Mouse (Mus musculus): ENCODE data around the gene Heyl.
"Not testable (repeated sequence)": the region's sequence is repeated elsewhere in the genome, so short reads cannot be mapped to it uniquely, and the experiment has no call there.

The Heyl gene

DNA sequence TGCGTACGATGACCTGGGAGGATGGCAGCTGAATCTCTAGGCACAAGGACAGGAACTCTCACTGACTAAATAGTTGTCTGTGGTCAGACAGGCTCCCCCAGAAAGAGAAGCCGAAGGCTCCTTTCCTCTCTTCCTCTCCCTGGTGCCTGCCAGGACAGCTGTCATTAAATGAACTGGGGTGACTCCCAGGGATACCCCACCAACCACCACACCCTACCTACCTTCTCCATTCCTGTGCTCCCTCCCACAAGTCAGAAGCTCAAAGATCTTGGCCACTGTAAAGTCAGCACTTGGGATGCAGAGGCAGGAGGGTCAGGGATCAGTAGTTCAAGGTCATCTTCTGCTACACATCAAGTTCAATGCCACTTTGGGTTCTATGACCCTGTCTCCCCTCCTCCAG, 515 bp upstream of the Heyl start:
- no peak for DNase-seq (ENCODE audit: low read depth, low spot score)

DNA sequence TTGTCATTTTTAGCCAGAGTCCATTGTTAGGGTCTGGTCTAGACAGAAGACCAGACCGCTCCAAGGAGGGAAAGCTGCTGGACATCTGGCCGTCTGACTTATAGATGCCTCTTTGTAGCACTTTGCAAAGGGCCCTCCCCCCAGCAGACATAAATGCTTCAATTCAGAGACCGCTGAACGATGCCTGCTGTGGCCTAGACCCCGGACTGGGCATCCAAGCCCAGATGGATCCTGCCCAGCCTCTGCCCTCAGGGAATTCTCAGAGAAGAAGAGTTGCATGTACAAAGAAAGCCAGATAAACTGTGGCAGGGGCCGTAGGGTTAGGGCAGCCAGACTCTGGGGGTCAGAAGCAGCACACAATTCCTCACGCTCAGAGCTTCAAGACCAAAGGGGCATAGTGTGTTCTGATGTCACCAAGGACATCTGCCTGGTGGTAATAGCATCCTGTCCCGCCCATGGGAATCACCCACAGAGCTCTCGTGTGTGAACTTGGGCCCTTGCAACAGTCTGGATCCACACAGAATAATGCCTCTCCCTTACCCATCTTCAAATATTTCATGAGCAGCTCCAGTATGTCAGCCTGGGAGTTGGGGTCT, 2.6 kb downstream of the Heyl start:
- DNase-seq (ENCODE audit: low read depth, low spot score) = no peak

DNA sequence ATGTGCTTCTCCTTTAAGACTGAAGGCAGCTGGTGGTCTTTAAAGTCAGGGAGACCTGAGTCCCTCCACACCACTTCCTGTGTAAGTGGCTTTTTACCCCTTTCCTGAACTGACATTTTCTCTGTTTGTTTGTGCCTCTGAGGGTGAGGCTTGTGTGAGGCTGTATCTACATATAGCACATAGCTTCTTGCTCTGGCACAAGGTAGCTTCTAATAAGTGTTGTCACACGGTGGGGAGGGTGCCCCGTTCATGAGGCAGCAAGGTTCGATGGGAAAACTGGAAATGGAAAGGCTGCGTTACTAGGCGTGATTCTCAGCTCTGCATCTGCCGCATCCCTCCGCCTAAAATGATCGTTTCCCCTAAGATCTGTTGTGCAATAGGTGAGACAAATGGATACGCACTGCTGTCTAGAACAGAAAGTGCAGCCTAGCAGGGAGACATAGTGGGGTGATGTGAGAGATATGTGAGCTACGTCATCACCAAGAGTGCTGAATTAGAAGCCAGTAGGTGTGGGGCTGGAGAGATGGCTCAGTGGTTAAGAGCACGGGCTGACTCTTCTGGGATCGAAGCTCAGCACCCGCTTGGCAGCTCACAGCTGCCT, 3.2 kb downstream of the Heyl start:
- DNase-seq (ENCODE audit: low read depth, low spot score) = no peak

DNA sequence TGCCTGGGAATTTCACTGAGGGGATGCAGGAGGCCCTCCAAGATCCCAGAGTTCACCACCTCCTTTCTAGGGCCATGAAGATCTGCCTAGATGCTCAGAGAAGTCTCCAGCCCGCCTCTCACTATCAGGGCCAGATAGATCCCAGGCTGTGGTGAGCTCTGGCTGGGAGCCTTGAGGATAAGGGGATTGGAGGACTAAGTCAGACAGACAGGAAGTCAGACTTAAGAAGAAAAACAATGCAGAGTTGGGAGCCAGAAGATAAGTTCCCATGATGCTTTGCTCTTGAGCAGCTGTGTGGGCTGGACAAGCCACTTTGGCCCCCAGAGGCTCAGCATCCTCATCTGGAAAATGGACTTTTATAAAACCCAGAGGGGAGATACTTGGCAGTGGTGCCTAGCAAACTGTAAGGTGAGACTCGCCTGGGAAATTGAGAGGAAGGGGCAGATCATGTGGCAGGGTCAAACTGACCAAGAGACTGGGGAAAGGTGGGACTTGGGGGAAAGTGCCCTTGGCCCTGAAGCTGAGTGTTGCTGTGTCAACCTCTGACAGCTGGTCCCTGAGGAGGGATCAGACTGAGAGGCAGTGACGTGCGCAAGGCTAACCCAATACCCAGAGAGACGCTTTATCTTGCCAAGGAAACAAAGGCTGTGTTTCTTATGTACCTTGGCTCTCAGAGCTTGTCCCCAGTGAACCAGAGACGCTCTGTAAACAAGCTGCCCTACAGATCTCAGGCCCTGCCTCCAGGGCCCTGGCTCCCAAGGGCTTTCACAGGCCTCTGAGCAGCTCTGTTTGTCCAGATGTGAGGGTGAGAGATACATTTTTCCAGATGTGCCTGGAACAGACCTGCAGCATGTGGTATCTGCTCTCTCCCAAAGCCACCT, 4.3 kb downstream of the Heyl start:
- DNase-seq (ENCODE audit: low read depth, low spot score) = no peak

DNA sequence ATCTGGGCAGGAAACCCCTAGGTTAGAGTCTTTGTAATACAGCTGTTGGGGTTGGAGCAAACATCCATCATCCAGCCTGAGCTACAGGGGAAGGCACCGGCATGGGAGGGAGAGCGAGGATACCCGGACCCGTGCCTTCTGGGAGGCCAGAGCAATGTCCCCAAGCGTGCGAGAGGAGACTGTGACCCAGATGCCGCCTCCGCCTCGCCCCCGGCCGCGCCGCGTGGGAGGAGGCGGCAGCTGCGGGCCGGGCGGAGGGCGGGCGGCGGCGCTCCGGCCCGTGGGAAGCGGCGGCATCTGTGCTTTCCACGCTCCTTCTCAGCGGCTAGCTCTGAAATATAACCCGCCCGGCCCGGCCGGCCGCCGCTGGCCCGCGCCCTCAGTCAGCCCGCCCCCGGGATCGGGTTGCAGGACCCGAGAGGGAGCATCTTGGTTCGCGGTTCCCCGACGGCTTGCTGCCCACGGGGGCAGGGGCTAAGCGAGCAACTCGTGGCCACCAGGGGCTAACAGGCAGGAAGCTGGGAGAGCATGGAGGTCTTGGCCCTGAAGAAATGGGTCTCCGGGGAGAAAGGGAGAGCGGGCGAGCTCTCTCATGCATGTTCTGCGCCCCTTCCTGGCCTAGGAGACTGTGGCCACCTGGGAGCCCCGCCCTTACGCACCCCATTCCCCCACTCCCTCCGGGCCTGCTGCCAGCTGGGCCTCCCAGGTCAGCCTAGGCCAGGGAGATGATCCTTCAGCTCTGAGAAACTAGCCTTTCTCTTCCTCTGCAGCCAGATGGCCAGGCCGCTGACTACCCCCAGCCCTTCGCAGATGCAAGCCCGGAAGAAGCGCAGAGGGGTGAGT, 6.2 kb downstream of the Heyl start:
- DNase-seq (ENCODE audit: low read depth, low spot score) = peak; percentile 44

DNA sequence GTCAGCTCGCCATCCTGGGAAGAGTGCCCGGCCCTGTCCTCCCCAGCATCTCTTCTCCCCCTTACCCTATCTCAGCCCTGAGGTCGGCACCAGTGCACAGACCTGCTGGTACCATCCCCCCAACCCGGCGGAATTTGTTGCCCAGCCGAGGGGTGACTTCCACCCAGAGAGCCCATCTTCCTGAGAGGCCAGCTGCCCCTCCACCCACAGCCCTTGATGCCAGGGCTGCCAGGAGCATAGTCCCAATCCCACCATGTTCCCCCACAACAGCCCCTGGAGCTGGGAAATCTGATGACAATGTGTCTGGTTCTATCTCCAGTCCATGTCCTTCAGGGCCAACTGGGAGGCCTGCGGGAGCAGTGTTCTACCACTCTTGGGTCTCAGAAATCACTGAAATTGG, 12.9 kb downstream of the Heyl start:
- no peak for DNase-seq (ENCODE audit: low read depth, low spot score)

DNA sequence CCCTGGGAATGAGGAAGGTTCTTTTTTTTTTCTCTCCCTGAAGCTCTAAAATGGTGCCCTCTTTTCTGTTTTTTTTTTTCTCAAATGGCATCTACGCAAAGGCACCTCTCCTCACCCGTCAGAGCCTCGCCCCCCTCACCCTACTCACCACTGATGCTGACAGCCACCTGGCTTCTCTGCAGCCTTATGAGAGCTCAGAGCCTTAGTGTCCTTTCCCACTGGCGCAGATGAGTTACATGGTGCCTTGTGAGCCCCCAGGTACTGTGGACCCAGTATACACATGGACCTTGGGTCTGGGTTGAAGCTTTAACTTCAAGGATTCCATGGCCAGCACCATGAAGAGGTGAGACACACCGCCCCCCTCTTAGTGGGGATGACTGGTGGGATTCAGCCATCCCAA, 13.3 kb downstream of the Heyl start:
- DNase-seq (ENCODE audit: low read depth, low spot score) = no peak

DNA sequence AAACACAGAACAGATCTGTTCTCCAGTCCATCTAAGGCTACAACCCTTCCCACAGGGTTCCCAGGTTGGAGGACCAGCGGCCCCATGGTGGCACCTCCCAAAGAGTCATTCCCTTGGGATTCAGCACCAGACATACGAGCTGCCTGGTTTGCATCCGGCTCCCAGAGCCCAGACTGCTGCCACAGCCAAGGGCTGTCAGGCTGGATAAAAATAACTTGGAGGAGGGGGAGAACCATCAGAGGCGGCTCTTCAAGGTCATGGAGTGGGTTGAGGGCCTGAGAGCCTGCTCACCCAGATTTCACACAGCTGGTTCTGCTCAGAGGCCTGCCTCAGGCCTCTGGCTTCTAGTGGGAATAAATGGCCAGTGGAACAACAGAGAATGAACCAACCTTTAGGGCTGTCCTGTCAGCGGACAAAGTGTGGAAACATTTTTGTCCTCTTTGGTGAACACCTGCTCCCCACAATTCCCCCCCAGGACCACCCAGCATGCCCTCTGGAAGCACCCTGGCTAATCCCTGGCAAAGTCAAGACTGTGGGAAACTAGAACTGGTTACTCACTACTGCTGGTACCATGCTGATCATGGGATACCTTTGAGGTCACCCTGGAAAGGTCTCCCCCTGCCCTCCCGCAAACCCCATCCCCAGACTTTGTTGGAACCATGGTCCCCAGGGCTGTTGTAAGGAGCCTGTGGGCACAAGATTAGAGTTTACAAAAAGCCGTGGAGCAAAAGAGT, 14.0 kb downstream of the Heyl start:
- no peak for DNase-seq (ENCODE audit: low read depth, low spot score)

DNA sequence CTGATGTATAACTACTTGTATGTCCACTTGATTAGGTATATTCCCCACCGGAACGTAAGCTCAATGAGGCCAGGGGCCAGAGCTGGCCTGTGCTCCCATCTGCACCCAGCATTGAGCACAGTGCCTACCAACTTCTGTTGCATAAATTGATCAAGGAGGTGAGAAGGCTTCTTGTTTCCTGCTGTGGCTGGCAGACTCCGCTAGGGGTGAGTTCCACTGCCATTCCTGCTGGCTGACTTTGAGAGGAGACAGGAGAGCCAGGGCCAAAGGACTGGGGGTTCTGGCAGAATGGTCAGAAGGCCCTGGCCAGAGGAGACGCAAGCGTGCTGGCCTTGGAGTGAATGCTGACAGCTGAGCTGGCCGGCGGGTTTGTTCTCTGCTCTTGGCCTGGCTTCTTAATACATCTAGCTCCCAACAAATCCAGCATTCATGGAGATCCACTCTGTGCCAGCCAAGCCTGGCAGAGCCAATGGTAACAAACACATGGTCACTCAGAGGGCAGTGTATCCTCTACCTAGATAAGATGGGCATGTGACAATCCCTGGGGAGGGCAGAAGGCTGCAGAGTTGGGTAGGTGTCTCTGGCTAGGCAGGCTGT, 15.7 kb downstream of the Heyl start:
- DNase-seq (ENCODE audit: low read depth, low spot score) = no peak

DNA sequence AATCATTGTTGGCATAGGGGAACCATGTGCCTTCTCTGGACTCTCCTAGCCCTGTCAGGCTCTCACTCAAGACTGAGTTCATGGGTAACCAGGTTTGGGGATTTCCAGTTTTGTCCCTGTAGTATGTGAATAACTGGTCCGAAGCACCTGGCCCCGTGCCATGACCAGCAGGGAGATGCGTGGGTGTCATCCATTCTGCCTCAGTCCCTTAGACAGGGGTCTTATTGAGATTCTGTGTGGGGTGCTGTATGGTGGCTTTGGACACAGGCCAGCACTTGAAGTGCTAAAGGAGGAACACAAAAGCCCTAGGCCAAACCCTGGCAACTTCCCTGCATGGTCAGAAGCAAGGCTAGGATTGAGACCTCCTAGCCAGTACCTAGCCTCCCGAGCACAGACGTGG, 18.9 kb downstream of the Heyl start:
- no peak for DNase-seq (ENCODE audit: low read depth, low spot score)

DNA sequence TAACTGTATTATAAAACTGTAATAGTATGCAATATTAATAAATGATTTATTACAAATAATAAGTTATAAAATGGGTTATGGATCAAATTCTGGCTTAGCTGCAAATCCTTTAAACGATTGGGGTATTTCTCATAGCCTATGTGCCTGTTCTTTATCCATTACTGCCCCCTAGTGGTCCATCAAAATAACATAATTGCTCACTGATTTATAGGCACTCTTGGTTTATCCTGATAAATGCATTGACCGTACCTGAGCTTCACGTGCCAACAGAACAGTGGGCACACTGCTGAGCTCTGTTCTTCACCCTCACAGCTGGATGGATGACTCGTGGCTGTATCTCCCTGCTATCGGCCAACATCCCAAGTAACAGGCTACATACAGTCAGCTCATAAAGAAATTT, 21.3 kb downstream of the Heyl start:
- DNase-seq (ENCODE audit: low read depth, low spot score) = peak; percentile 79

DNA sequence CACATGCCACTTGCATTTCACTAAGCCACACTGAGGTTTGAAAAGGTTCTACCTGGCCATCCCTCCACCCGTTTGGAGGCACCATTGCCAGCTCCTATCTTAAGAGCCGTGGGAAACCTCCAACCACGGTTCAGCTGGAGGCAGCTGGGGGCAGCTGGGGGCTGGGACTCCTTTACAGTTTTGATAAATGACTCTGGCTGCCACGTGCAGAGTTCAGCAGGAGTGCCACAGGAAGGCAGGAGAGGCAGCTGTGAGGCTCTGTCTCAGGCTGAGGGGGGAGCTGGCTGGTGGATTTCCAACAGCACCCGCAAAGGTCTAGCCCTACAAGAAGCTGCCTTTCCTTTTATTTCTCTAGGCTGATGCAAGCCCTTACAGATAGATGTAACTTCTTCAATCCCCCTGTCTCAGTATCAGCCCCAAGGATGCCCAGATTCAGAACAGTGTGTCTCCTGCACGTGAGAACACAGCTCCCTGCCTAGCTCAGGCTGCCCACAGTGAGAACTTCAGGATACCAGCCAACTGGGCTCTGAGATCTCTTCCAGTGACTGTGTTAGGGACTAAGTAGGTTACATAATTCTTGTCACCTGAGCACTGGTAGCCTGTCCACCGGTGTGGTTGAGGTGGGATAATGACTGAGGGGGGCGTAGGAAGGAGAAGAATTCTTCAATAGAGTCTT, 26.9 kb downstream of the Heyl start:
- DNase-seq (ENCODE audit: low read depth, low spot score) = no peak

DNA sequence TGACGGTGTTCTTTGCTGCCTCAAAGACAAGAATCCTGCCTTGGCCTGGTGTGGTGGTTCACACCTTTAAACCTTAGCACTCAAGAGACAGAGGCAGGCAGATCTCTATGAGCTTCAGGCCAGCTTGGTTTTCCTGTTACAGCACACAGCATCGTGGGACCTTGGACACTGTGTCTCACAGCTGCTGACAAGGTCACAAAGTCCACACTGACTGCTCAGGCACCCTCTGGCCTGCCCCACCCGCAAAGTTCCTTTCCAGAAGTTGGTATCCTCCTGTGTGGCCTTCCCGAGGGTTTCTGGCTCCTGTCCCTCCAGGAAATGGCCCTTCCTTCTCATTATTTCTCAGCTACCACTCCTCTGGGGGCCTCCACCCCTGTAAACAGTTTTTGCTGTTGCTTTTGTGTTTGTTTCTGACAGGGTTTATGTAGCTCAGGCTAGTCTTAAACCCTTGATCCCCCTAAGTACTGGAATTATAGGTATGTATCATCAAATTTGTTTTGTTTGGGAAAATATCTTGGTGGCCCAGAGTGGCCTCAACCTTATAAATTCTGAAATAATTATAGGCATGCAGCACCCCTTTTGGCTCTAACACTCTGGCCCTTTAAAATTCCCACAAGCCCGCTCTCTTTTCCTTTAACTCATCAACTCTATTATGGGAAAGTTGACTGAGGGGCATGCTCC, 28.5 kb downstream of the Heyl start, which contains the start of gene Pabpc4:
TSS of gene Pabpc4 (plus strand) at position 631 of the 681 bp plus-strand sequence.
- DNase-seq (ENCODE audit: low read depth, low spot score) = no peak

DNA sequence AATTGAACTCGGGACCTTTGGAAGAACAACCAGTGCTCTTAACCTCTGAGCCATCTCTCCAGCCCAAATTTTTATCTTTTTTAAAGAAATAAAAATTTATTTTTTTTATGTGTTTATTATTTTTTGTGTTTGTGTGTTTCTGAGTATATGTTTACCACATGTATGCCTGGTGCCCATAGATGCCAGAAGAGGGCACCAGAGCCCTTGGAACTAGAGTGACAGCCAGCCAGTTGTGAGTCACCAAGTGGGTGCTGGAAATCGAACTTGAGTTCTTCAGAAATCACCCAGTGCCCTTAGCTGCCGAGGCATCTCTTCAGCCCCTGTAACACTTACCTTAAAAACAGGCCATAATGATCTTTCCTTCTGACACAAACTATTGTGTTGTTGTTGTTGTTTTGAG, 37.7 kb downstream of the Heyl start:
- DNase-seq (ENCODE audit: low read depth, low spot score) = no peak

DNA sequence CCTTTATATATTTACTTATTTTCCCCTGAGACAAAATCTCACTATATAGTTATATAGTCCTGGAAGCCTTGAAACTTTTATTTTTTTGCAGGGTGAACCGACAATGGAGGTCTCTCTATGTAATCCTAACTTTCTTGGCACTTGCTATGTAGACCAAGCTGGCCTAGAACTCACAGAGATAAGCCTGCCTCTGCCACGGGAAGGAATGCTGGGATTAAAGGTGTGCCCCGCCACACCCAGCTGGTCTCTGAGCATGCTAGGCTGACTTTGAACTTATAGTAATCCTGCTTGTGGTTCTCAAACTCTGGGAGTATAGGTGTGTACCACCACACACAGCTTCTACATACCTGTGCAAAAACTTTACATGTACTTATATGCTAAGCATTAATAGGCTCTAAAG, 46.8 kb downstream of the Heyl start:
- no peak for DNase-seq (ENCODE audit: low read depth, low spot score)

DNA sequence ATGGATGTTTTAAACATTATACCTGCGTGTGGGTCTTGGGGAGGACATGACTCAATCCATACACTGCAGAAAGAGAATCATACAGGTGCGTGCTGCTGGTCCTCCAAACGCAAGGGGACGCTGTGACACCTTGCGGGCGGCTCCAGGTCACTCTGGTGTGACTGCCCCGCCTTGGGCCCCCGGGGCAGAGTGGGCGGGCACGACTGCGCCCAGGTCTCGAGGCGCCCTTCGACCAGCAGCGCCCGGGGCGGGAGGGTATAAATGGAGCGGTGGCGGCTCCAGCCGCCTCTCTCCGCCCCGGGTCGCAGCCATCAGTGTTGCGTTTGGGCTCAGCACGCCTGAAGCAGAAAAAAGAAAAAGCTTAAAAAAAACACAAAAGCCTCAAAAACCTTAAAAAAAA, 49.1 kb downstream of the Heyl start:
- DNase-seq (ENCODE audit: low read depth, low spot score) = peak; percentile 92

DNA sequence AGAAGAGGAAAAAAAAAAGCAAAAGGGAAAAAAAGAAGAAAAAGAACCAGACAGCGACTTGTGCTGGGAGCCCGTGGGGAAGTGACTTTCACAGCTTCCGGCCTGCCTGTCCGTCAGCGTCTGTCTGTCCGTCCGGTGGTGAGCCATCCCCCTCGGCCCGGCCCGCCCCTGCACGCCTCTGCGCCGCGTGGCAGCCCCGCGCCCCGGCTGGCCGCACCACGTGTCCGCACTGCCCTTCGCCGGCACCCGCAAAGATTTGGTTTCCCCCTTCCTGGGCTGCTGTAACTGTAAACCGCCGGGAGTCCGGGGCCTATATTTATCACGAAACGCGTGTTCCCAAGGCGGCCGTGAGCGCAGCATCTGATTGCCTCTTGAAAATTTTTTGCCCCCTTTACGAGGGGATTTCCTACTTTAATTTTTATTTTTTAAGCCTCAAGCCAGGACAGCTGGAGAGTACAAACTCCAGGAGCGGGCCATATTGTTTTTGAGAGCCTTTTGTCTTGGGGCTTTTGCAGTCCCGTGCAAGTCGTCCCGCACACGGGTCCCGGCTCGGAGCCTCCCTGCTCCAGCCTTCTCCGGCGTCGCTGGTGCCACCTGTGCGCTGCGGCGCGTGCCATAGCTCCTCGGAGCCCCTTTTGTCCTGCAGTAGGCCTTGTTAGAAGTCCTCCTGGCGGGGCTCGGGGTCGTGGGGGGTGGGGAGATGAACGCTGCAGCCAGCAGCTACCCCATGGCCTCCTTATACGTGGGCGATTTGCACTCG, 49.7 kb downstream of the Heyl start:
- DNase-seq (ENCODE audit: low read depth, low spot score) = not testable (repeated sequence)

DNA sequence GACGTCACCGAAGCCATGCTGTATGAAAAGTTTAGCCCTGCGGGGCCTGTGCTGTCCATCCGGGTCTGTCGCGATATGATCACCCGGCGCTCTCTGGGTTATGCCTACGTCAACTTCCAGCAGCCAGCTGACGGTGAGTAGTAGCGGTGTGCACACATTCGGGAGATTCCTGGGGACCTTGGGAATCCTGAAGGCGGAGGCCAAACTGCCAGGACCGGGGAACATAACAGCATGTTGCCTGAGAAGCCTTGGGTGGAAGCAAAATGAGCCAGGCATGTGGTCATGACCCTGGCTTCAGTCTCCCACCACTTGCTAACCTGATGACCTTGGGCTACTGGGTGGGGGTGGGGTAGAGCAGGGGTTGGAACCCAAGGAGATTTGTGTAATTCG, 50.3 kb downstream of the Heyl start:
- DNase-seq (ENCODE audit: low read depth, low spot score) = peak; percentile 10
